8 mouse cellular contexts compared by ENCODE assay signal in the genomic region with DNA sequence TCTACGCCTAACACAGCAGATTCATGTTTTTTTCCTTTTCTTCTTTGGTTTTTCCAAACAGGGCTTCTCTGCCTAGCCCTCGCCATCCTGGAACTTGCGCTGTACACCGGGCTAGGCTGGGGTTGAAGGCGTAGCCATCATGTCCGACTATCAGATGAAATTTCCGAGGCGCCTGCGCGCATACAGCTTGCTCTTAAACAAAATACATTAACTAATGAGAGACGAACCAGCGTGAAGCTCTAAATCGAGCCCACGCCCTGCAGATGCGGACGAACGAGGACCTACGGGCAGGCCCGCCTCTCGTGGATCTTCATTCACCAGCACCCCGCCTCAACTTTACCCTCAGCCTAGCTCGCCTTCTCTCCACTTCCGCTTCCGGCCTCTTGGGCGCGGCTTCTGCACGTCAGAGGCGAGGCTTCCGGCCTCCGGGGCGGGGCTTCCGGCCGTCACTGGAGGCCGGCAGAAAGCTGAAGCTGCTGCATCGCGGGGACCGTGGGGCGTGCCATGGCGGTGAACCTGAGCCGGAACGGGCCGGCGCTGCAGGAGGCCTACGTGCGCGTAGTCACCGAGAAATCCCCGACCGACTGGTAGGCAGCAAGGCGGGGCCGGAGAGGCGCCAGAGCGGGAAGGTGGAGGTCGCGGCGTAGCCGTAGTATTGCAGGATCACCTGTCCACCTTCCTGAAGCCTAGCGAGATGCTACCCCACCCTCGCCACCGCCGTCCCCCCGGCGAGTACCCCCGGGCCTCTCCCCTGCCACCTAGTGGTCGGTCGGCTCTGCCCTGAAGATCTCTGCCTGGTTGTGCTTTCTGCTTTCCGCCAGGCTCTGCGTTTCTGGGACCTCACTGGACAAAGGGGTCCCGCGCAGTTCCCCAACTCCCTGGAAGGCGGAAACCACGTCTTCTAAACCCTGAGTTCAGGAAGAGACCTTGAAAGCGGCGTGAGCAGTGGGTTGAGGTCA. TPM values are rescaled to one million over a fixed set of nuclear protein-coding genes. Genes with fewer than 3 reads are reported as not detected.
DNase-seq lines count a peak whose midpoint lies in the region; ATAC-seq and TF ChIP-seq lines count a peak whose summit lies in the region.

TSS of gene Dbnl (plus strand) at position 433 of the 959 bp plus-strand sequence.

- peak; percentile 99 for DNase-seq in ZHBTc4 (ENCODE audit: low read depth, low spot score)
- DNase-seq in gastrocnemius, adult 2 months, result peak; percentile 97
- peak; percentile 98 for DNase-seq in hindbrain, postnatal 0 days (ENCODE audit: low spot score)
- peak; percentile 95 to 96 for DNase-seq in left cerebral cortex, adult 2 months (ENCODE audit: extremely low spot score in 1 of 2, low spot score in 2 of 2)
- peak; percentile 95 to 96 for DNase-seq in right cerebral cortex, adult 2 months (ENCODE audit: low spot score in 2 of 2)
- peak; percentile 97 for DNase-seq in urinary bladder, postnatal 14 days (ENCODE audit: low spot score)

- H3K4me1 ChIP-seq in hindbrain, postnatal 0 days (ENCODE audit: insufficient read depth, low read length), result peaks cover 13% of the 10 kb centered on the region

- intact Hi-C loops in gastrocnemius, adult 2 months (cut with DNase I), result loop anchor here (2.0 to 5.0 kb wide), 4 partner anchors 48 to 306 kb away; no protein-coding TSS in a partner anchor
- intact Hi-C loops in left cerebral cortex, adult 2 months (cut with DNase I), result loop anchor here (1.0 to 2.0 kb wide), 4 partner anchors 26 to 90 kb away; partner anchors contain the start of genes Pold2 and Urgcp

- H3K9me3 ChIP-seq in hindbrain, postnatal 0 days (ENCODE audit: low read length), result no peaks in the 10 kb centered on the region

- peak; percentile 85 for ATAC-seq in common myeloid progenitor, adult 5-6 weeks (replicated peaks; ENCODE audit: low read depth, poor library complexity, severe bottlenecking)
- ATAC-seq in hindbrain, postnatal 0 days, result peak; percentile 96
- ATAC-seq in megakaryocyte, adult 5-6 weeks (ENCODE audit: poor library complexity, severe bottlenecking), result peak; percentile 71

- peak within 1 kb of the TSS; percentile 83 for H3K4me3 ChIP-seq in gastrocnemius, adult 2 months
- peak within 1 kb of the TSS; percentile 83 for H3K4me3 ChIP-seq in hindbrain, postnatal 0 days (ENCODE audit: low read length)
- peak within 1 kb of the TSS; percentile 77 for H3K4me3 ChIP-seq in left cerebral cortex, adult 2 months

- no peaks in the 10 kb centered on the region for H3K27me3 ChIP-seq in hindbrain, postnatal 0 days (ENCODE audit: insufficient read depth, low read length)

- peak within 1 kb of the TSS; percentile 94 for H3K4me2 ChIP-seq in hindbrain, postnatal 0 days (ENCODE audit: low read depth, low read length)

- WGBS in hindbrain, postnatal 0 days, result under 1% methylated on average over 74 of the region's 74 CpGs

- H3K9ac ChIP-seq in hindbrain, postnatal 0 days (replicated peaks; ENCODE audit: low read length), result peak within 1 kb of the TSS; percentile 81

- H3K36me3 ChIP-seq in hindbrain, postnatal 0 days (ENCODE audit: insufficient read depth, low read length), result peaks cover 22% of the 10 kb centered on the region

- peak within 1 kb of the TSS; percentile 96 for H3K27ac ChIP-seq in gastrocnemius, adult 2 months
- H3K27ac ChIP-seq in hindbrain, postnatal 0 days, result peak within 1 kb of the TSS; percentile 94
- peak within 1 kb of the TSS; percentile 86 for H3K27ac ChIP-seq in left cerebral cortex, adult 2 months

- peak; percentile 89 for TF ChIP-seq CTCF in gastrocnemius, adult 2 months (IDR thresholded peaks at IDR 0.05)
- peak; percentile 81 for TF ChIP-seq CTCF in hindbrain, postnatal 0 days (IDR thresholded peaks at IDR 0.05; ENCODE audit: low read depth)
- TF ChIP-seq CTCF in left cerebral cortex, adult 2 months (IDR thresholded peaks at IDR 0.05), result peak; percentile 72

RNA-seq across cellular contexts. Expression of gene Dbnl, which starts in this region (rescaled TPM):
- 72.8 and 77.1 TPM in 2 replicates for total RNA-seq in common myeloid progenitor, adult 5-6 weeks (2017)
- 10 to 100 TPM; 10.7 to 14.0 TPM for total RNA-seq in gastrocnemius, adult 2 months (2021)
- 74.3 and 81.7 TPM in 2 replicates for total RNA-seq in hindbrain, postnatal 0 days (2014; rRNA removed)
- polyA plus RNA-seq in hindbrain, postnatal 0 days (2015; fragmentation: Nextera tagmentation; extraction: Ambion mirVana), result 122 and 123 TPM in 2 replicates
- total RNA-seq in left cerebral cortex, adult 2 months (2021), result 10 to 100 TPM; 68.0 to 68.4 TPM
- 84.5 and 90.0 TPM in 2 replicates for total RNA-seq in megakaryocyte, adult 5-6 weeks (2015)
- total RNA-seq in megakaryocyte, adult 5-6 weeks (2017), result 176 and 179 TPM in 2 replicates

Comparison
In these comparisons a context has a peak if more than half of its experiments do, and no peak if none do; other contexts are left out.
1. Peak in every context shown above with its lines: DNase-seq, ATAC-seq, H3K4me3 ChIP-seq and H3K27ac ChIP-seq.